Mouse (Mus musculus) kidney, adult 8-10 months (tissue): ENCODE measurements around the gene Tuba8.
A peak's percentile ranks its signal among the peaks of the same experiment; 100 is the strongest.

Source experiments
- DNase-seq, 2 experiments: peaks; one replicate each; pipeline ENCODE4 v3.0.0; 2022

Tuba8 gene

DNA sequence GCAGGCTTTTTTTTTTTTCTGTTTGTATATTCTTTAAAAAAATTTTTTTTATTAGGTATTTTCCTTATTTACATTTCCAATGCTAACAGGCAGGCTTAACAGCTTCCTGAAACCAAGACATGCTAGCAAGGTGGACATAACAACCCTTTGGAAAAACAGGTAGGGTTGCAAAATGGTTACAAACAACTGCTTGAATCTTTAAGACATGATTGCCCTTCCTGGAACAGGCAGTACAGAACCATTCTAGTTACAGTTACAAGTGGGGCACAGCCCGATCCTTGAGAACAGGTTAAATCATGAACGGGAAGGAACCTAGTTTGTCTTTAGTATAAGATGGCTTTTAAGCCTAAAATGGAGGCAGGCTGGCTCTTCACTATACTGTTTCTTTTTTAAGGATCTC, 25.9 kb downstream of the Tuba8 start:
- no peak for DNase-seq

DNA sequence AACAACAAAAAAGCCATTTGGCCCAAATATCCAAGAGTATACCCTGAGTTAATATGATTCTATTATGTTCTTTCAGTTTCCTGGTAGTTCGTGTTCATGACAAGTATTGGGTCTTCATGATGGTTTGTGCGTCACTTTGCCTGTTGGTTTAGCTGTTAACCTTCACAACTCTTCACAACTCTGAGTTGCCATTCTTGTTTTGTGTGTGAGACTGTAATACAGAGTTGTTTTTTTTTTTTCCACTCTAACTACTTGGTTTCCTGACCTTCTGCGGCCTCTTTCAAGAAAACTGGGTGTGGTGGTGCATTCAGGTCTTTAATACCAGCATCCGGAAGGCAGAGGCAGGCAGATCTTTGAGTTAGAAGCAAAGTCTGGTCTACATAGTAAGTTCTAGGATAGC, 27.7 kb downstream of the Tuba8 start:
- DNase-seq: no peak

DNA sequence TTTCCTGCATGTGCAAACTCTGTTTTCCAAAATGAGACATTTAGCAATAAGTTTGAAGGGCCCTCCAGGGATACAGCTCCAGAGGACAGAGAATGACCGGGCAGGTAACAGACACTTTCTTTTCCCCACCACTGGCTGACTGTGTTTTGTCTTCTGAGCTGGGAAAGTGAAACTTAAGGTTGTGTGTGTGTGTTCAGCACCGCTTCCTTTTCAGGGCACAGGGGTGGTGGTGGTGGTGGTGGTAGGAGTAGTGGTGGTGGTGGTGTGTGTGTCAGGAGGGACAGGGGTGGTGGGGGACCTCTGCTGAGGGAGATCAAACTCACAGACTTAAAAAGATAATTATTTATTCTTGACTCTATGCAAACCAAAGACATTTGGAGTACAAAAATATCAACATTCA, 31.3 kb downstream of the Tuba8 start:
- no peak for DNase-seq

DNA sequence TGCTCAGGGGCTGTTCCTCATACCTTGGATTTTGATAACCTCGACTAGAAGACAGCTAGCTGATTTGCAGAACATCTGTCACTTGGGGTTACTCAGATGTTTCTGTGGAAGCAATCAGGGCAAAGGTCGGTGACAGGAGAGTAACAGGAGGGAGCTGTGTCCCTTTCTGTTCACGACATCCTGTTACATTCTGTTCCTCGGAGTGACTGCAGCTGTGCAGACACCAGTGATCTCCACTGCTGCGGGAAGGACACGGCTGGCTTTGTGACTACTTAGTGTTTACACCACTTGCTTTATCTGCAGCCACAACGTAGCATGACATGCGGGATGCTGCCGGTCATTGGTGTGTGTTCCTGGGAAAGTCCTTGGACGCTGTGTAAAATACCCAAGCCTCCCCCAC, 32.7 kb downstream of the Tuba8 start:
- no peak for DNase-seq

DNA sequence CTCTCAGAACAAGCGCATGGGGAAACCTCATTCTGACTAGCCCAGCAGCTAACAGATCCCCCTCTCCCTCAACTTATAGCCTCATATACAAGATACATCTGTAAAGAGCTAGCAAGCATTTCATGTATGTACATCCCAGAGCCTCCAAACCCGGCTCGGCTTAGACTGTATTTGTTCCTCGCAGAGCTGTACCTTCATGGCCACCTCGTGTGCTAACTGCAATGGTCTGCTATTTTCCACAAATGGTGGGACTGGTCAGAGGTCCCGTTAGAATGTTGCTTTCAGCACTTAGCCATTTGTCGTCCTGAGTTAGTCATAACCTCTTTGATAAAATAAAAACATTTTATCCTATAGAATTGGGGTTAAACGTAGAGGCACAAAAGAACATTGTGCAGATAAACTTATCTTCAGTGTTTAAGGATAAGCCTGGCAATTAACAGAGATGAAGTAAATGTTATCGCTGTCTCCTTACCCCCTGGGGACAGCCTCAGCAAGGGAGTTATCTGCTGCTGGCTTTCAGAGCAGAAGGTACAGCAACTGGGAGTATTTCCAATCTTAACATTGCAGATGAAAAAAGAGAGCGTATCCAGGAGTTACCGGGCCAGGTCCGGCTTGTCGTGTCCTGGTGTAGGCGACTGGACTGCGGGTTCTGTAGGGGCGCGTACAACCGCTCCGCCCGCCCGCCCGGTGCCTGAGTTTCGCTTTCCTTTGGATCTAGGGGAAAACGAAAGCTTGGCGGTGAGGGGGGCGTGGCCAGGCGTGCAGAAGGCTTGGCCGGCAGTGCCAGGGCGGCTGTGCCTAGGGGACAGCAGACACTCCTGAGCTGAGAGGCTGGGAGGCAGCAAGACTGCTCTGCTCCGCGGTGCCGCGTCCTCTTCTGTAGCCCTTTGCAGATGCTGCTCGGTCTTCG, 34.9 kb downstream of the Tuba8 start, which contains the start of gene Usp18:
TSS of gene Usp18 (plus strand) at position 780 of the 910 bp plus-strand sequence.
- DNase-seq: peak; percentile 92 to 94

DNA sequence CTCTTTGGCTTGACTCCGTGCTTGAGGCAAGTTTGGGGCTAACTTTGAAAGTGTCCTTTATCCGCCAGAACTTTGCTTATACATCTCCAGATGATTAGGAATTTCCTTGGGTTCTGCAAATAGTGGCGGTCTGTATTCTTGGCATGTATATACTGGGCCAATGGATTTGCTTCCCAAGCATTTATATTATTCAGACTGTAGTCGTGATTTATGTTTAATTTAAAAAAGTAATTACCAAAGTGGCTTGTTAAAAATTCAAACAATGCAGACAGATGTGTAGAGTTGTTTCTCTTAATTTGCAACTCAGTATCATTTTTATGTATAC, 35.5 kb downstream of the Tuba8 start:
- DNase-seq: no peak

DNA sequence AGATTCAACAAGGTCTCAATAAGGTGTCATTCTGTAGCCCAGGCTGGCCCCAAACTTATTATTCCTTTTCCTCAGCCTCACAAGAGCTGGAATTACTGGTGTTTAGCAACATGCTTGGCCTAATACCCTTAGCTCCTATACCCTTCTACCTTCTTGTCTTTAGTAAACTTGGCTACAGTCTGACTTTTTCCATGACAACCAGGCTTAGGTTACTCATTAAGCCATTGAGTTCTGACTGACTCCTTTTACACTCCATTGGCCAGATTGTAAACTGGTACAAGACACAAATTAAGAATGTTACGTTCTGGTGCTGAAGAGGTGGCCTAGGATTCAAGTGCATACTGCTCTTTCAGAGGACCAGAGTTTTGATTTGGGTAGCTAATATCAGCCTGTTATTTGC, 39.9 kb downstream of the Tuba8 start:
- peak in 1 of 2 experiments; percentile 69 for DNase-seq

DNA sequence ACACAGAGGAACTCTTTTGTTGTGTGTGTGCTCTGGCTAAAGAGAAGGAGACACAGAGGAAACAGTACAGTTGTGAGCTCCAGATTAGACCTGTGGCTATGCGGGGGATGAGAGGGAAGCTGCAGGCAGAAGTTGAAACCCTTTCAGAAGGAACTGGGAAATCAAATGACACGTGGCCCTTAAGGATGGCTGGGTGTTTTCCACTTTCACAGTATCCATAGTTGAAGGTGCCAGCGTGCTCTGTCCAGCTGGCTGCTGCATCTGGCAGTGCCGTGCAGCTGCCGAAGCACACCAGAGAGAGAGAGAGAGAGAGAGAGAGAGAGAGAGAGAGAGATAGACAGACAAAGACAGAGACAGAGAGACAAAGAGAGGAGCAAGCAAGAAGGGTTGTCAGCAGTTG, 40.8 kb downstream of the Tuba8 start:
- no peak for DNase-seq

DNA sequence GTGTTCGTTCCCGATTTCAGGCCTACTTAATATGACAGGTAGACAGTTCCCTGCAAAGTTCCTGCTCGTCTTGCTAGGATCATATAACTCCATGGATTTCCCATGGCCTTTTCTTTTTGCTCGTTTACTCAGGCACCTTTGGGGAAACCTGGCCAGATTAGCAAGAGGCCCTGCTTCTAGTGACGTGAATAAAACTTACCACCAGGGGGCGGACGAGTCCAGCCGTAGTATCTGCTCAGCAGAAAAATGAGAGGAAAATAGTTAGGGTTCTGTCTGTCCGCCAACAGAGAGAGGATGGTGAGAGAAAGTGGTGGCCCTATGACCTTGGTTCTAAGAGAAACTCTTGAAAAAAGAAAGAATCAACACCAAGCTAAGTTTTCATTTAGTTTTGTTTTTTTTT, 50.1 kb downstream of the Tuba8 start:
- peak; percentile 45 to 82 for DNase-seq

DNA sequence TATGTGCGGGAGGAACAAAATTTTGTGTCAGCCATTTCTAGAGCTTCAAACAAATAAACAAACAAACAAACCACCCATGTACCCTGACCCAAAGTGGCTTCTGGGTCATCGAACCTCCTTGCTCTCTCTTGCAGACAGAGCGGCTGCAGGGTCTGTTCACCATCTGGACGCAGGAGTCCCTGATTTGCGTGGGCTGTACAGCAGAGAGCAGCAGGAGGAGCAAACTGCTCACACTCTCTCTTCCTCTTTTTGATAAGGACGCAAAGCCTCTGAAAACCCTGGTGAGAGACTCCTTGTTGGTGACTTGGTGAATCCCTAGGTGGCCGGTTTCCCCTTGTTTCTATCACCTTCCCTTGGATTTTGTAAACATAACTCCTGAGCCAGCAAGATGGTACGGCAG, 50.7 kb downstream of the Tuba8 start:
- no peak for DNase-seq

DNA sequence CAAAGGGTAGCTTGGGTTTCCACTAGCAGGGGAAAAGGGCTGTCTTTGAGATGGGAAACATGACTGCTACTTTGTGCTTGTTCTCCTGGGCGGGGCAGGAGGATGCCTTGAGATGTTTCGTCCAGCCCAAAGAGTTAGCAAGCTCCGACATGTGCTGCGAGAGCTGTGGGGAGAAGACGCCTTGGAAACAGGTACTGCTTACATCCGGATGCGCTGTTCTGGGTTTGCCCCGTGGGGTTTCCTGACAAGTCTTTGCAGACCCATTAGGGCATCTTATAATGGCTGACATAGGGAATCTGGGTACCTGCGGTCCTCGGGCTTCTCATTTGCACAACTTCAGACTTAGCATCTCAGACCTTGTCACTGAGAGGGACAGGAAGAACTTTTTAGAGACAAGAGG, 51.5 kb downstream of the Tuba8 start:
- DNase-seq: no peak

DNA sequence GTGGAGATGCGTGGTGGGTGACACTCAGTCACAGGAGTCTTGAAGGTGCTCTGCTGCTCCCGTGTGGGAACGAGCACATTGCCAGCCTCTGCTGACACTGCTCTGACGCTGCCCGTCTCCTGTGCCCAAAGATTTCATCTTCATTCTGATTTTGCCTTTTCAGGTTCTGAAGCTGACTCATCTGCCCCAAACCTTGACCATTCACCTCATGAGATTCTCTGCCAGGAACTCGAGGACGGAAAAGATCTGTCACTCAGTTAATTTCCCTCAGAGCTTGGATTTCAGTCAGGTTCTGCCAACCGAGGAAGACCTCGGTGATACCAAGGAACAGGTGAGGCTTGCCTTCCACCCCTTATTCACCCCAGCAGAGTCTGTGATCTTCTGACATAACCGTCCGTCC, 52.0 kb downstream of the Tuba8 start:
- DNase-seq: no peak

DNA sequence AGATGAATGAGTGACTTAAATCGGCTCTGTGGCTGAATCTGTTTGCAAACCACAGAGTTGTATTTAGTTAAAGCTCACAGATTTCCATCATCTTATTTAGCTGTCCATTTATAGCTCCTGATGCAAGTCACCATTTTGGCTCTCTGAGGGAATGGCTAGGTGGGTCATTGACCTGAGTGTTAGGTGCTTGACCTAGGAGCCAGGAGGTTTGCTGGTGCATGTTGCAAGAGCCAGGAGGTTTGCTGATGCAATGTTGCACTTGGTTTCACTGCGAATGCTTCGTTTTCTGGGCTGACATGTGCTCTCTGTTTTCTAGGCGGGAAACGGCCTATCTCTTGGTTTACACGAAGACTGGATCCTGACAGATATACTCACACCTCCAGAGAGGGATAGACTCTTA, 59.7 kb downstream of the Tuba8 start:
- DNase-seq: no peak

DNA sequence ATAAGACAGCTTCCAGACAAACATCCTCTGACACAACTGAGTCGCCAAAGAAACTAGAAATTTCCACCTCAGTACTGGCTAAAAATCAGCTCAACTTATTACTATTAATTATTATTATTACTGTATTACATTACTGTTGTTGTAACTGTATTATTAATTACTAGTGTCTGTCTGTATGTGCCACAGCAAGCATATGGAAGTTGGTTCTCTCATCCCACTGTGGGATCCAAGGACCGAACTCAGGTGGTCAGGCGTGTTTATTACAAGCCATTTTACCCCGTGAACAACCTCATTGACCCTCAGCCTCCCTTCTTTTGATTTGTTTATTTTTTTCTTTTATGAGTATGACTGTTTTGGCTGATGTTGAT, 61.2 kb downstream of the Tuba8 start:
- no peak for DNase-seq

DNA sequence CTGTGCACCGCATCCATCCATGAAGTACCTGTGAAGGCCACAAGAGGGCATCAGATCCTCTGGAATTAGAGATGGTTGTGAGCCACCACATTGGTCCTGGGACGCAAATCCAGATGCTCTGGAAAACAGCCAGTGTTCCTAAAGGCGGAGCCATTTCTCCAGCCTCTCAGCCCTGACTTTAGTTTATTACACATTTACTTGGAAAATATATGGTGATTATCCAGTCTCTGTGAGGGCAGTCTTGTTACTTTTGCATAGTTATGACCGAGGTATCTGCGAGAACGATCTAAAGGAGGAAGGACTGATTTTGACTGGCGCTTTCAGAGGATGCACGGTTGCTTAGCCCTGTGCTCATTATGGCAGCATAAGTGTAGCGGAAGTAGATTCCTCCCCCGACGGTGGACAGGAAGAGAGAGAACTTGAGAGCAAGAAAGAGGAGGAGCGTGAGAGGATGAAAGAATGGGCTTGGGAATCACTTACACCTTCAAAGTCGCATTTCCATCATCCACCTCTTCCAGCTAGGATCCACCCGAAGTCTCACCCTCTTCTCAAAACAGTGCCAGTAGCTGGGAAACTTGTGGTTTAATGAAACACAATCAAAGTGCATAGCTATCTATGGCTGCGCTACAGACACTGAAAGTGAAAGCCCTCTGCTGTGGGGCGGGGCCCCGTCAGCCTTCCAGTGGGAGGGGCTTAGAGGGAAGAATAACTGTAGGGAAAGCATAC, 61.7 kb downstream of the Tuba8 start:
- DNase-seq: peak; percentile 73 to 91

DNA sequence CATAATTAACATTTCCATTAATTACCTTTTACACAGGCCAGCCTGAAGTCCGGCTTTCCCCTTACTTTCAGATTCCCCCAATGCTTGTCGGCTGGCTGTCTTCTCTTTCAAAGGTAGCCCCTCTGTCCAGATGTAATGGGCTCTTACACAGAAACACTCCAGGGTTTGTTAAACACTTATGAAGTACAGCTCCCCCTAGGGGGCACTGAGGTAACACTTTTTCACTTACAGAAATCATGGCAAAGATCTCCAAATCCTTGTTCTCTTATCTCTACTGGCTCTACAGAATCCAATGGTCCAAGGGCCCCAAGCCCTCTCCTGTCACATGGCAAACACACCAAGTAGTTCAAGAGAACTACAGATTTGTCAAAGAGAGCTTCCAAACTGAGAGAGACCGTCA, 63.9 kb downstream of the Tuba8 start:
- DNase-seq: peak; percentile 24 to 60
